26 mouse cellular contexts compared by ENCODE assay signal in the genomic region with DNA sequence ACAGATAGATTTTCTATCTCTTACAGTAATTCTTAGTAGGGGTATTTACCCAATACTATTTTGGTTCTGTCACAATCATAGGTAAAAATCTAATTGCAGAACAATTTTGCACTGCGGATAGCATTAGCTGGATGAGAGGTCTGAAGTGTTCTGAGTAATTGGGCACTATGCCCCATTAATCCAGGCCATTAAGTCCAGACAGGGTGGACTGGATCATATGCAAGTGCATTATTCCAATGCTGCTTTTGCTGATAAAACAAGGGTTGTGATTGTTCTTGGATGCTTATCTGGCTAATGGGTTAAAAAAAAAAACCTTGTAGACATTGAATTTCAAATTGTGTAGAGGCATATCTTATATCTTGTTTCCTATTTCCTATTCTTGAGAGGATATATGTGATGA.
"Had no signal": no experiment of that assay in that cellular context is flagged by ENCODE, and none has a peak within 500 bp of the region (broad histone marks: within the 10 kb centered on the region; RNA-seq: fewer than 3 reads in every experiment).

No protein-coding gene starts in this region.

- H3K4me1 ChIP-seq: heart, embryonic 10.5 days; heart, embryonic 12.5 days; hindbrain, embryonic 10.5 days; hindbrain, embryonic 12.5 days; intestine, embryonic 15.5 days; limb, embryonic 13.5 days; limb, embryonic 15.5 days; liver, embryonic 12.5 days had no signal

- H3K9me3 ChIP-seq: heart, embryonic 10.5 days; heart, embryonic 12.5 days; hindbrain, embryonic 10.5 days; hindbrain, embryonic 12.5 days; hindbrain, embryonic 15.5 days; intestine, embryonic 15.5 days; limb, embryonic 13.5 days; limb, embryonic 15.5 days; liver, embryonic 12.5 days had no signal

- H3K36me3 ChIP-seq: heart, embryonic 10.5 days; heart, embryonic 12.5 days; hindbrain, embryonic 10.5 days; hindbrain, embryonic 12.5 days; hindbrain, embryonic 15.5 days; intestine, embryonic 15.5 days; limb, embryonic 13.5 days; limb, embryonic 15.5 days; liver, embryonic 12.5 days had no signal

- ATAC-seq: inflammation-experienced regulatory T-cells, adult 6 months; intestine, embryonic 15.5 days; intestine, postnatal 0 days; liver, embryonic 12.5 days had no signal

- H3K9ac ChIP-seq: heart, embryonic 12.5 days; hindbrain, embryonic 12.5 days; hindbrain, embryonic 15.5 days; intestine, embryonic 15.5 days; limb, embryonic 13.5 days; limb, embryonic 15.5 days; liver, embryonic 12.5 days; liver, embryonic 14.5 days had no signal

- H3K27ac ChIP-seq: gastrocnemius, adult 2 months; heart, embryonic 10.5 days; hindbrain, embryonic 10.5 days; hindbrain, embryonic 12.5 days; hindbrain, embryonic 15.5 days; intestine, embryonic 15.5 days; layer of hippocampus, adult 2 months; left cerebral cortex, adult 2 months; limb, embryonic 13.5 days; limb, embryonic 15.5 days; liver, embryonic 12.5 days; liver, embryonic 14.5 days had no signal

- H3K27me3 ChIP-seq: heart, embryonic 12.5 days; hindbrain, embryonic 12.5 days; hindbrain, embryonic 15.5 days; intestine, embryonic 15.5 days; limb, embryonic 13.5 days; limb, embryonic 15.5 days; liver, embryonic 12.5 days had no signal

- H3K4me2 ChIP-seq: heart, embryonic 12.5 days; hindbrain, embryonic 12.5 days; hindbrain, embryonic 15.5 days; intestine, embryonic 15.5 days; limb, embryonic 13.5 days; limb, embryonic 15.5 days; liver, embryonic 12.5 days had no signal

- DNase-seq: gastrocnemius, adult 2 months; gastrocnemius, postnatal 10 days; gastrocnemius, postnatal 25 days; heart, adult 18-20 months; heart, postnatal 10 days; heart, postnatal 4 days; kidney, adult 18-20 months; kidney, adult 8-10 months; kidney, postnatal 10 days; kidney, postnatal 25 days; kidney, postnatal 4 days; layer of hippocampus, postnatal 36 days had no signal

- H3K4me3 ChIP-seq: gastrocnemius, adult 2 months; heart, embryonic 10.5 days; heart, embryonic 12.5 days; hindbrain, embryonic 10.5 days; hindbrain, embryonic 12.5 days; hindbrain, embryonic 15.5 days; intestine, embryonic 15.5 days; layer of hippocampus, adult 2 months; left cerebral cortex, adult 2 months; limb, embryonic 13.5 days; limb, embryonic 15.5 days; liver, embryonic 12.5 days had no signal
